Mouse (Mus musculus): ENCODE data around the gene Cenpc1. TPM values are rescaled to one million over a fixed set of nuclear protein-coding genes. Genes with fewer than 3 reads are reported as not detected.

The Cenpc1 gene
- polyA plus RNA-seq, 1 experiment from 2014 or later = 11.6 TPM

GRCm38 (mm10) chr5:86100621-86101020, 35.2 kb upstream of the Cenpc1 start:
- no peaks in the 10 kb centered on the region for H3K4me1 ChIP-seq (replicated peaks; ENCODE audit: control insufficient read depth, insufficient read depth)
- H3K4me3 ChIP-seq (ENCODE audit: low read depth, low read length) = no peak overlapping the region
- H3K4me2 ChIP-seq (replicated peaks; ENCODE audit: low read depth) = no peak overlapping the region
- ATAC-seq (ENCODE audit: low FRiP score, low TSS enrichment) (no peak), DNase-seq (ENCODE audit: low spot score) (no peak)
- H3K27me3 ChIP-seq (ENCODE audit: control insufficient read depth, insufficient read depth, low read length) = no peaks in the 10 kb centered on the region
- no peak overlapping the region for H3K27ac ChIP-seq (replicated peaks)
- H3K9me3 ChIP-seq (ENCODE audit: control insufficient read depth, low read length) = no peaks in the 10 kb centered on the region
- no peak for TF ChIP-seq CTCF (IDR thresholded peaks at IDR 0.05; ENCODE audit: low read depth)
- no peak for TF ChIP-seq EP300 (optimal IDR thresholded peaks at IDR 0.05)
- 73% methylated on average over 3 of the region's 3 CpGs for WGBS
- H3K9ac ChIP-seq (ENCODE audit: low read length) = no peak overlapping the region
- no peaks in the 10 kb centered on the region for H3K36me3 ChIP-seq (ENCODE audit: control insufficient read depth, insufficient read depth, low read length)

- H3K4me2 ChIP-seq (replicated peaks; ENCODE audit: low read depth) = no peak overlapping the region
- H3K27ac ChIP-seq (replicated peaks) = no peak overlapping the region
- no peak overlapping the region for H3K4me3 ChIP-seq (ENCODE audit: low read depth, low read length)
- WGBS = 81% methylated on average over 3 of the region's 3 CpGs
- H3K4me1 ChIP-seq (replicated peaks; ENCODE audit: control insufficient read depth, insufficient read depth) = no peaks in the 10 kb centered on the region
- H3K36me3 ChIP-seq (ENCODE audit: control insufficient read depth, insufficient read depth, low read length) = no peaks in the 10 kb centered on the region
- ATAC-seq (ENCODE audit: low FRiP score, low TSS enrichment) = no peak
- no peaks in the 10 kb centered on the region for H3K27me3 ChIP-seq (ENCODE audit: control insufficient read depth, insufficient read depth, low read length)
- H3K9me3 ChIP-seq (ENCODE audit: control insufficient read depth, low read length) = no peaks in the 10 kb centered on the region
- H3K9ac ChIP-seq (ENCODE audit: low read length) = no peak overlapping the region
- no peak for DNase-seq (ENCODE audit: low spot score)
- no peak for TF ChIP-seq EP300 (optimal IDR thresholded peaks at IDR 0.05)
- TF ChIP-seq CTCF (IDR thresholded peaks at IDR 0.05; ENCODE audit: low read depth) = no peak
These were observed 33.6 kb upstream of the Cenpc1 start for GRCm38 (mm10) chr5:86098988-86099387.

- H3K4me2 ChIP-seq (replicated peaks; ENCODE audit: low read depth) = no peak overlapping the region
- H3K36me3 ChIP-seq (ENCODE audit: control insufficient read depth, insufficient read depth, low read length) = no peaks in the 10 kb centered on the region
- H3K27ac ChIP-seq (replicated peaks) = no peak overlapping the region
- ATAC-seq (ENCODE audit: low FRiP score, low TSS enrichment) (no peak), DNase-seq (ENCODE audit: low spot score) (no peak)
- H3K27me3 ChIP-seq (ENCODE audit: control insufficient read depth, insufficient read depth, low read length) = no peaks in the 10 kb centered on the region
- no peak for TF ChIP-seq CTCF (IDR thresholded peaks at IDR 0.05; ENCODE audit: low read depth)
- TF ChIP-seq EP300 (optimal IDR thresholded peaks at IDR 0.05) = no peak
- 67% methylated on average over 9 of the region's 9 CpGs for whole genome bisulfite sequencing
- H3K9ac ChIP-seq (ENCODE audit: low read length) = no peak overlapping the region
- H3K4me1 ChIP-seq (replicated peaks; ENCODE audit: control insufficient read depth, insufficient read depth) = no peaks in the 10 kb centered on the region
- H3K9me3 ChIP-seq (ENCODE audit: control insufficient read depth, low read length) = no peaks in the 10 kb centered on the region
- no peak overlapping the region for H3K4me3 ChIP-seq (ENCODE audit: low read depth, low read length)
These were observed 29.4 kb upstream of the Cenpc1 start for GRCm38 (mm10) chr5:86094754-86095153.

DNA sequence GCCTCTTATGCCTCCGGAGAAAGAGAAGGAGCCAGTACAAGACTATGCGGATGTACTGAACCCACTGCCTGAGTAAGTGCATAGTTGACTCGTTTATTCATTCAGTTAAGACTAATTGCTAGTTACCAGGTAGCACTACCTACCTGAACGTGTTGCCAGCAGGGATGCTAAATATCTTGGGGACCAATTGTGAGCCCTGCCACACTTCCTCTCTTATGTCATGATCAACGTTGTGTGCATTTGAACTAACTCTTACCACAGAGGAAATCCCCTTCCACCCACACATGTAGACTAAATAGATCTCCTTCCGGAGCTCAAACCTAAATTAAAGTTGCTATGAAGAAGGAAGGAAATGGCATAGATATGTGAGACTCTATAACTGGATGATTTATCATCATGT, 21.4 kb upstream of the Cenpc1 start:
- no peak overlapping the region for H3K4me2 ChIP-seq (replicated peaks; ENCODE audit: low read depth)
- no peak overlapping the region for H3K4me3 ChIP-seq (ENCODE audit: low read depth, low read length)
- no peaks in the 10 kb centered on the region for H3K27me3 ChIP-seq (ENCODE audit: control insufficient read depth, insufficient read depth, low read length)
- H3K9ac ChIP-seq (ENCODE audit: low read length) = no peak overlapping the region
- H3K36me3 ChIP-seq (ENCODE audit: control insufficient read depth, insufficient read depth, low read length) = no peaks in the 10 kb centered on the region
- no peak for TF ChIP-seq EP300 (optimal IDR thresholded peaks at IDR 0.05)
- no peak for TF ChIP-seq CTCF (IDR thresholded peaks at IDR 0.05; ENCODE audit: low read depth)
- DNase-seq (ENCODE audit: low spot score) (no peak), ATAC-seq (ENCODE audit: low FRiP score, low TSS enrichment) (no peak)
- H3K27ac ChIP-seq (replicated peaks) = no peak overlapping the region
- H3K9me3 ChIP-seq (ENCODE audit: control insufficient read depth, low read length) = no peaks in the 10 kb centered on the region
- H3K4me1 ChIP-seq (replicated peaks; ENCODE audit: control insufficient read depth, insufficient read depth) = no peaks in the 10 kb centered on the region
- WGBS = 74% methylated on average over 6 of the region's 6 CpGs

GRCm38 (mm10) chr5:86084979-86085378, 19.6 kb upstream of the Cenpc1 start:
- no peak overlapping the region for H3K27ac ChIP-seq (replicated peaks)
- WGBS = 70% methylated on average over 7 of the region's 7 CpGs
- no peak overlapping the region for H3K9ac ChIP-seq (ENCODE audit: low read length)
- no peak overlapping the region for H3K4me2 ChIP-seq (replicated peaks; ENCODE audit: low read depth)
- no peaks in the 10 kb centered on the region for H3K9me3 ChIP-seq (ENCODE audit: control insufficient read depth, low read length)
- H3K36me3 ChIP-seq (ENCODE audit: control insufficient read depth, insufficient read depth, low read length) = no peaks in the 10 kb centered on the region
- DNase-seq (ENCODE audit: low spot score) (no peak), ATAC-seq (ENCODE audit: low FRiP score, low TSS enrichment) (no peak)
- no peaks in the 10 kb centered on the region for H3K27me3 ChIP-seq (ENCODE audit: control insufficient read depth, insufficient read depth, low read length)
- H3K4me3 ChIP-seq (ENCODE audit: low read depth, low read length) = no peak overlapping the region
- no peaks in the 10 kb centered on the region for H3K4me1 ChIP-seq (replicated peaks; ENCODE audit: control insufficient read depth, insufficient read depth)
- TF ChIP-seq CTCF (IDR thresholded peaks at IDR 0.05; ENCODE audit: low read depth) (no peak), EP300 (optimal IDR thresholded peaks at IDR 0.05) (no peak)

GRCm38 (mm10) chr5:86083987-86084386, 18.6 kb upstream of the Cenpc1 start:
- Histone ChIP-seq H3K9me3 (ENCODE audit: control insufficient read depth, low read length) (no peaks in the 10 kb centered on the region), H3K27ac (replicated peaks) (no peak overlapping the region), H3K4me2 (replicated peaks; ENCODE audit: low read depth) (no peak overlapping the region), H3K9ac (ENCODE audit: low read length) (no peak overlapping the region), H3K4me3 (ENCODE audit: low read depth, low read length) (no peak overlapping the region), H3K4me1 (replicated peaks; ENCODE audit: control insufficient read depth, insufficient read depth) (no peaks in the 10 kb centered on the region), H3K27me3 (ENCODE audit: control insufficient read depth, insufficient read depth, low read length) (no peaks in the 10 kb centered on the region), H3K36me3 (ENCODE audit: control insufficient read depth, insufficient read depth, low read length) (no peaks in the 10 kb centered on the region)
- TF ChIP-seq CTCF (IDR thresholded peaks at IDR 0.05; ENCODE audit: low read depth) (no peak), EP300 (optimal IDR thresholded peaks at IDR 0.05) (no peak)
- WGBS = 78% methylated on average over 6 of the region's 6 CpGs
- ATAC-seq (ENCODE audit: low FRiP score, low TSS enrichment) (no peak), DNase-seq (ENCODE audit: low spot score) (no peak)
